8 mouse cellular contexts compared by ENCODE assay signal in genomic region chr9:50746214-50746677, GRCm38 (mm10). TPM values are rescaled to one million over a fixed set of nuclear protein-coding genes. Genes with fewer than 3 reads are reported as not detected.
DNase-seq lines count a peak whose midpoint lies in the region.

TSS of gene 2310030G06Rik (minus strand) at chr9:50746536.

- DNase-seq in adrenal gland, adult 2 months, result peak; percentile 55
- DNase-seq in adrenal gland, postnatal 25 days, result no peak
- DNase-seq in ZHBTc4 (ENCODE audit: low read depth, low spot score), result peak; percentile 90
- DNase-seq in gonadal fat pad, adult 2 months (ENCODE audit: low read depth), result peak; percentile 46
- peak; percentile 80 for DNase-seq in kidney, postnatal 10 days
- peak; percentile 80 for DNase-seq in lung, postnatal 36 days
- DNase-seq in thymus, adult 18-20 months, result no peak
- no peak for DNase-seq in ovary, adult 18-20 months (ENCODE audit: low spot score)

RNA-seq across cellular contexts. Expression of gene 2310030G06Rik, which starts in this region (rescaled TPM):
- total RNA-seq in adrenal gland, adult 2 months (2021), result 1 to 10 TPM; 4.3 to 6.1 TPM
- 1.5 and 1.7 TPM in 2 replicates for polyA plus RNA-seq in adrenal gland, adult 2 months (2012; rRNA removed)
- 3.0 and 6.0 TPM in 2 replicates for total RNA-seq in adrenal gland, postnatal 25 days (2021)
- 22.3 and 24.6 TPM in 2 replicates for polyA plus RNA-seq in gonadal fat pad, adult 2 months (2012; rRNA removed)

Comparison
In these comparisons a context has a peak if more than half of its experiments do, and no peak if none do; other contexts are left out.
1. DNase-seq: peak in adrenal gland, adult 2 months (single experiment), ZHBTc4 (single experiment), gonadal fat pad, adult 2 months (single experiment), kidney, postnatal 10 days (single experiment) and lung, postnatal 36 days (single experiment); none in adrenal gland, postnatal 25 days (single experiment), thymus, adult 18-20 months (0 of 2) and ovary, adult 18-20 months (single experiment).